8 mouse cellular contexts compared by ENCODE assay signal in genomic region chr1:135368245-135368644, GRCm38 (mm10). TPM values are rescaled to one million over a fixed set of nuclear protein-coding genes. Genes with fewer than 3 reads are reported as not detected.
DNase-seq lines count a peak whose midpoint lies in the region; ATAC-seq lines count a peak whose summit lies in the region.

No protein-coding gene starts in this region.

- DNase-seq in WW6 (ENCODE audit: low read depth, low spot score) = peak; percentile 78
- peak; percentile 85 for DNase-seq in gastrocnemius, postnatal 10 days
- peak; percentile 91 for DNase-seq in hindlimb bud, embryonic 11.5 days (ENCODE audit: extremely low spot score, low read depth, low spot score)
- peak; percentile 70 to 84 for DNase-seq in left cerebral cortex, adult 8-10 months (ENCODE audit: low spot score in 2 of 2)
- DNase-seq in right cerebral cortex, adult 18-20 months = peak; percentile 91
- peak; percentile 38 for DNase-seq in urinary bladder, postnatal 10 days (ENCODE audit: low spot score)

- ATAC-seq in common myeloid progenitor, adult 5-6 weeks (replicated peaks; ENCODE audit: low read depth, poor library complexity, severe bottlenecking) = peak; percentile 82
- peak; percentile 73 for ATAC-seq in megakaryocyte, adult 5-6 weeks (ENCODE audit: poor library complexity, severe bottlenecking)

RNA-seq across cellular contexts. Expression of gene Shisa4, which starts 6.8 kb away (rescaled TPM):
- total RNA-seq in common myeloid progenitor, adult 5-6 weeks (2017) = 0.18 TPM in 1 of 2 replicates, not detected in the other
- total RNA-seq in gastrocnemius, postnatal 10 days (2021) = 100 to 1,000 TPM; 261 to 295 TPM
- 100 to 1,000 TPM; 167 to 177 (median 171) TPM for total RNA-seq in left cerebral cortex, adult 8-10 months (2022)
- not detected in 2 replicates for total RNA-seq in megakaryocyte, adult 5-6 weeks (2015)
- 0.53 TPM in 1 of 2 replicates, not detected in the other for total RNA-seq in megakaryocyte, adult 5-6 weeks (2017)

RNA-seq across cellular contexts. Expression of gene Lmod1, which starts 43.6 kb away (rescaled TPM):
- not detected in 2 replicates for total RNA-seq in common myeloid progenitor, adult 5-6 weeks (2017)
- 1 to 10 TPM; 2.5 to 3.7 TPM for total RNA-seq in gastrocnemius, postnatal 10 days (2021)
- total RNA-seq in left cerebral cortex, adult 8-10 months (2022) = under 1 TPM; 0.38 to 0.91 (median 0.77) TPM
- not detected in 2 replicates for total RNA-seq in megakaryocyte, adult 5-6 weeks (2015)
- total RNA-seq in megakaryocyte, adult 5-6 weeks (2017) = not detected in 2 replicates

RNA-seq across cellular contexts. Expression of gene Timm17a, which starts 54.7 kb away (rescaled TPM):
- 18.6 and 29.8 TPM in 2 replicates for total RNA-seq in common myeloid progenitor, adult 5-6 weeks (2017)
- 100 to 1,000 TPM; 201 to 217 TPM for total RNA-seq in gastrocnemius, postnatal 10 days (2021)
- total RNA-seq in left cerebral cortex, adult 8-10 months (2022) = 100 to 1,000 TPM; 171 to 192 (median 176) TPM
- 55.0 and 67.3 TPM in 2 replicates for total RNA-seq in megakaryocyte, adult 5-6 weeks (2015)
- 14.1 and 20.0 TPM in 2 replicates for total RNA-seq in megakaryocyte, adult 5-6 weeks (2017)

Comparison
In these comparisons a context has a peak if more than half of its experiments do, and no peak if none do; other contexts are left out.
1. Peak in every context shown above with its lines: DNase-seq and ATAC-seq.
2. DNase-seq: peak in every context shown above with its lines; median percentile 91 in hindlimb bud, embryonic 11.5 days; 91 in right cerebral cortex, adult 18-20 months; 85 in gastrocnemius, postnatal 10 days; 78 in WW6; 77 in left cerebral cortex, adult 8-10 months; 38 in urinary bladder, postnatal 10 days.
3. RNA of gene Shisa4, which starts 6.8 kb away (total RNA-seq): 261 to 295 TPM in gastrocnemius, postnatal 10 days and 167 to 177 TPM in left cerebral cortex, adult 8-10 months; 0.18 TPM in common myeloid progenitor, adult 5-6 weeks and 0.53 TPM in megakaryocyte, adult 5-6 weeks; every median in the first group is over 100 times any median in the second.